Mouse (Mus musculus) fat pad, adult 2 months (tissue): ENCODE results near the gene Fgfr2.

Experiments
- DNase-seq: peaks from one replicate; pipeline ENCODE4 v3.0.0-alpha.2; 2011; ENCODE audit warnings: low read depth, low spot score; ENCODE audit errors: extremely low read depth

Fgfr2 gene

DNA sequence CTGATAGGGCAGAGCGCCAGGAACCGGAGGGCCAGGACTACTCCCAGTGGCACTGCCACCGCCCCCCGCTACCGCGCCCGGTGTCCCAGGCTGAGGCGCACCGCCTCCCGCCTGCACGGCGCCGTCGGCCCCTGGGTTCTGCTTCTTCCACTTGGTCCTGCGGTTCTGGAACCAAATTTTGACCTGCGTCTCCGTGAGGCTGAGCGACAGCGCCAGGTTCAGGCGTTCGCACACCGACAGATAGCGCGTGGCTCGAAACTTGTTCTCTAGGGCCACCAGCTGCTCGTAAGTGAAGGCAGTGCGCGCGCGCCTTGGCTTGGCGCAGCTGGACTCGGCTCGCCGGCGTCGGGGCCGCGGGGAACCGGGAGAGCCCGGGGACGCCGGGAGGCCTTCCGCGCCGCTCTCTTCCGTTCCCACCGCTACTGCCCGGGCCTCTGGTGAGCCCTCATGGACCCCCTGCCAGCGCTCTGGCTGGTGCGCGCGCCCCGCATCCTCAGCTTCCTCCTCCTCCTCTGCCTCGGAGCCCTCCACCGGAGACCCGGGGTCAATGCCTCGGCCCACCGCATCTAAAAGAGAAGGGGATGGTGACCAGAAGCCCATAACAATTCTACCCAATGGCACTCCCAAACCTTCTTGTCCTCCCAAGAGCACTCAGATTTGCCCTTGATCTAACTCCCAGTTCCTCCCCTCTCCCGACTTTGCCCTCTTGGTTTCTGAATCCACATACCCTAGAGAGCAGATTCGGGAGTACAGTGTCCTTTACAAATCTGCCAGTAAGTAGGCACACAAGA lies 525.7 kb downstream of the Fgfr2 start:
- no peak for DNase-seq

GRCm38 (mm10) chr7:132596557-132597250 lies 526.4 kb downstream of the Fgfr2 start:
- no peak for DNase-seq

DNA sequence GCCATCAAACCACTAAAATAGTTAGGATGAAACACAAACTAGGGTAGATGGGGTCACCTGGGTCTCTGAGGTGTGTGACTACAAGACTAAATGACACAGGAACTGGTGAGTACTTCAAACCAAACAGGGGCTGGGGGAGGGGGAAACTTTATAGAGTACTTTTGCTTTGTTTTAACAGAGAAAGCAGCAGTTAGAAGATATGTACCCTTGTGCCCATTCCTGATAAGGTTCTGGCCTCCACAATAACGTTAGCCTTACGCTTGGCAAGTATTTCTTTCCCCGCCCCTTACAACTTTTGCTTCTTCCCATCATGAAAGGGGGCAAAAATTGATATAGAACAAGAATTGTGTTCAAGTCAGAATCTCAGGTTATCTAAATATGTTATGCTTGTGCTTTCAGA lies 527.4 kb downstream of the Fgfr2 start:
- DNase-seq = no peak

DNA sequence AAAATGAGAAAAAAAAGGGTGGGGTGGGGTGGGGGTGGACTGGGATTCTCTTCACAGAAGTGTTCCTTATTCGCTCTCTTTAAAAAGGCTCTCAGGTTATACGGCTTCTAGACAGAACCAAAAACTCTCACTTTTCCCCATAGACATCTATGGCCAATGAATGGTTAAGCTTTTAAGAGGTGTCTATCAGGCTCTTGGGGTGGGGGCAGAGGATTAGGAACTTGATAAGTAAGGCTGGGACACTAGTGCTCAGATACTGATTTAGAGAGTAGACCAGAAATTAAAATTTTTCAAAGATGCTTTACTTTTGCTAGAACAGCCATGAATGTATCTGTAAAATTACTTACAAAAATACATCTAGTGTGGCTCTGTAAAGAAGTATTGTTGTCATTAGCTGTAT lies 528.8 kb downstream of the Fgfr2 start:
- DNase-seq = no peak

DNA sequence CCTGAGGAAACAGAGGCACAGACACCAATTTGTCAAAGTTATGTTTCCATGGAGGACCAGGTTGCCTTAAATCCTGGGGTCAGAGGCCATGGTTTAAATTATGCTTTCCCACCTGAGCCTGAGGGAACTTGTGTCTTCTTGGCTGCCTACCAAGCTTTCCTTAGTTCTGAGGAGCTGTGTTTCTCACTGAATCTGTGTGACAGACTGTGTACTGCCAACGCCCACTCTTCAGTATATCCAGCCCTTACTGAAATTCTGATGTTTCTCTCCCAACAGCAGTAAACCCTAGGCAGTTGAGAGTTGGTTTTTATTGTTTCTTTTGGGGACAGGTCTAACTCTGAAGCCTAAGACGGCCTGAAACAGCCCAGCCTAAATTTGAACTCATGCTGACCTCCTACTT lies 529.4 kb downstream of the Fgfr2 start:
- DNase-seq = no peak

DNA sequence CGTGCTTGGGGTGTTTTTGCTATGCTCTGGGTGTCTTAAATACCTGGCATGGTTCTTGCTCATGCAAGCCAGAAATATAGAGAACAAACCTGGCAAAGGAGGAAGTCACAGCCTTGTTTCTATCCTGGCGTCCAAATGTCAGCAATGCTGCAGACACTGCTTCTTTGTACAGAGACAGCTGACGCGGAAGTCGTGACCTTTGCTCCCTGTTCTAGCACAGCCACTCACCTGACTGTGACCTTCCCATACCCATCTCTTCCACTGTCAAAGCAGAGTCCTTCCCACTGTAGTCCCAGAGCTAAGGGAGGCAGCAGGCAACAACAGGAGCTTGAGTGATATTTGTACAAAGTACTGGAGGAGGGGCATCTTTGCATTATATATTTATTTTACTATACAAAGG lies 533.5 kb downstream of the Fgfr2 start:
- no peak for DNase-seq

- no peak for DNase-seq
These were observed 536.0 kb downstream of the Fgfr2 start for GRCm38 (mm10) chr7:132587167-132587566.

DNA sequence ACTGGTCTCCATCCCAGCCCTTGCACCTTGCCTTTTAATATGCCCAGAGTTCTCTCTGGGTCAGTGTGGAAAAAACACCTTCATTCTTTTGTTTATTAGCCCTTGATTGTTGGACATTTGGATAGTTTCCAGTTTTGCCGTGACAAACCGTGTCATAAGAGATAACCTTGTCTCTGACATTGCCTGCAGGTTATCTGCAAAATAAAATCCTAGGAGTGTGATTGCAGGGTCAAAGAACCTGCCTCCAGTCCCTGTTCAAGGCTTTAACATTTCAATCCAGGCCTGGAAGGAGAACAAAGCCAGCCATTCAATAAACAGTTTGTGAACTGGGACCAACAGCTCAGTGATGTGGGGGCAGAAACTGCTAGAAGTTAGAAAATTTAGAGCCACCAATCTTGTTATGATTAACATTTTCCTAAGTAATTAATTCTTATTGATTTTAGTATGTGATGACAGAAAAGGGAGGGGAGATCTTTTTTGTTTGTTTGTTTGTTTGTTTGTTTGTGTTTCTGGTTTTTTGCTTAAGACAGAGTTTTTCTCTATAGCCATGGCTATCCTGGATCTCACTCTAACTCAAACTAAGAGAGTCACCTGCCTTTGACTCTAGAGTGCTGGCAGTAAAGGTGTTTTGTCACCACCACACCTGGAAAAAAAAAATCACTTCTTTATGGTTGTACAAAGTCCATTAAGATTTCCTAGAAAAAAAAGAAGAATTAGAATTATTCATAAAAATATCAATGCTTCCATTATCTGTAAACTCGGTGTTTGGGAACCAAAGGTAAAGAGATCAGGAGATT lies 537.3 kb downstream of the Fgfr2 start:
- DNase-seq = no peak

GRCm38 (mm10) chr7:132581441-132581840 lies 541.7 kb downstream of the Fgfr2 start:
- no peak for DNase-seq

- no peak for DNase-seq
These were observed 542.6 kb downstream of the Fgfr2 start for GRCm38 (mm10) chr7:132580511-132580910.

- no peak for DNase-seq
These were observed 546.3 kb downstream of the Fgfr2 start for GRCm38 (mm10) chr7:132576891-132577290.

- DNase-seq = peak; percentile 66
These were observed 547.0 kb downstream of the Fgfr2 start, which contains the start of gene Oat for GRCm38 (mm10) chr7:132576116-132576650. Gene Oat (minus strand): TSS chr7:132576398.

DNA sequence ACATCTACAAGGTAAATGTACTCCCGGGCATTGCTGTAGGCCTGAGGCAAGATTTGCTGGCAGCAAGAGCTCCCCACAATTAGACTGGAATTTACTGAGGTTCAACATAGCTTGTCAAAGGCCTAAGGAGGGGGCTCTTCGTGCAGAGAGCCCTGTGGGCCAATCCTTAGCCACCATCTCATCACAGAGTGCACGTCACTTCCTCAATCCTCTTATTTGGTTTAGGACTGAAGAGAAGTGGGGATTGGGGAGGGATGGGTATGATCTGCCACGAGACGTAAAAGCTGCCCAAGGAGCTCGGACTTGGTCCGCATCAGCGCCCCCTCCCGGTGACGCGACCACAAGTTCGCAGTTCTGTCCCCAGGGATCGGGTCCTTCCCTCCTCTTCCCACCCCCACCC lies 547.5 kb downstream of the Fgfr2 start:
- peak; percentile 78 for DNase-seq

GRCm38 (mm10) chr7:132574646-132575045 lies 548.5 kb downstream of the Fgfr2 start:
- no peak for DNase-seq

GRCm38 (mm10) chr7:132573205-132573604 lies 549.9 kb downstream of the Fgfr2 start:
- DNase-seq = no peak

DNA sequence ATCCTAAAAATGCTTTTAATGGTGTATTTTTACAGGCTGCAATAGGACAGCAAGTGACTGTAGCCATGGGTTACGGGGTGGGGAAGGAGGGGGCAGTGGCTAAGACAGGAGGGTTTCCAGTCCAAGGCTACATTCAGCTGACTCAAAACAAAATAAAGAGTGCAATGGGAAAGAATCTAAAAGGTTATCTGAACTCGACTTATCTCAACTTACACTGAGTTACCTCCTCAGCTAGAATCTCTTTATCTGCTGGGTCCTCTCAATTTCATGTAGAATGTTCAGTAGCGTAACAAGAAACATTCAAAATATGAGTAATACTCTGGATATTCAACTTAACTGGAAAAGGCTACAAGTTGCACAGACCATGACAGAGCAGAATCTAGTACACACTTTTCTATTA lies 550.4 kb downstream of the Fgfr2 start:
- DNase-seq = no peak

DNA sequence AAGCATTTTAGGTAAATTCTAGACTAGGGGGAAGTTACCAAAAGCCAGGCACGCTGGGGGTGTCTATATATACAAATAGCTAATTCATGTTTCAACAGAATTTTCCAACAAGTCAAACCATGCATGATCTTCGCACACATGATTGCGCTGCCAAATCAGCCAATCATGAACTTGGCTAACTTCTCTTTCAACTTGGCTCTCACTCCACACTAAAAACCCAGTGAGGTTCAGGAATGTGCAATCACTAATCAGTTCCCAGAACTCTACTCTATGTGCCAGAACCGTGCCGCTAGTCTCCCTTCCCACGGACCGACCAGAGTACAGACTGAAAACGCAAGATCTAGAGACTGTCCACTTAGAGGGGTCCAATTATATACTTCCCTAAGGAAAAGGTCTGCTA lies 551.7 kb downstream of the Fgfr2 start:
- DNase-seq = peak; percentile 77

- no peak for DNase-seq
These were observed 553.1 kb downstream of the Fgfr2 start for GRCm38 (mm10) chr7:132570071-132570470.

DNA sequence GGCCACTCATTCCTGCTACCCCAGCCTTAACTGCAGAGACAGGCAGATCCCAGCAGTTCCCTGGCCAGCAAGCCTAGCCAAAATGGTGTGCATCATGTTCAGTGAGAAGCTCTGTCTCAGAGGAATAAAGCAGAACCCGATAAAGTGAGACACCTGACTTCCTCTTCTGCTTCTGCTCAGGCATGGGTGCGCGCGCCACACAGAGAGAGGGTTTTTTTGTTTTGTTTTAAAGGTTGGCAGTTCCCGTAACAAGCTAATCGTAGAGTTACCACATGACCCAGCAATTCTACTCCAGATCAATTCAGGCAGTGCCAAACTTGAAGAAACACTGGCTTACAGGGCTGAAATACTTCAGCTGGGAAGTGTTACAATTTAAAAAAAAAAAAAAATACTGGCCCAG lies 554.3 kb downstream of the Fgfr2 start:
- DNase-seq = no peak

DNA sequence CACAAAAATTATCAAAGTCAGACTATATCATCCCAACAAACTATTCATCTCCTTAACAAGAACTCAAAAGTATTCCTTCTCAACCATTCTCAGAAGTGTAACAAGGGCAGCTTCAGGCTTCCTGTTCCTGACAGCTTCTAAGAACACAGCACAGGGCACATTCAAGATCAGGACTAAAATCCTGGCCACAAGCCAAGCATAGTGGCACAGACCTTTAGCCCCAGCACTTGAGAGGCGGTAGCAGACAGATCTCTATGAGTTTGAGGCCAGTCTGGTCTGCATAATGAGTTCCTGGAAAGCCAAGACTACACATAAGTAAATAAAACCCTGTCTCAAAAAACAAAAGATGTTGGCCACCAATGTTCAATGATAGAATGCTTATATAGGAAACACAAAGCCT lies 557.3 kb downstream of the Fgfr2 start:
- DNase-seq = no peak

- DNase-seq = no peak
These were observed 563.9 kb downstream of the Fgfr2 start for GRCm38 (mm10) chr7:132559138-132559766.
